Mouse (Mus musculus) spleen, postnatal 36 days (tissue): ENCODE measurements around the gene Hist1h2ae.
"Not testable (repeated sequence)": the region's sequence is repeated elsewhere in the genome, so short reads cannot be mapped to it uniquely, and the experiment has no call there.

ENCODE experiments used
- DNase-seq, 2 experiments: peaks; one replicate each; pipeline ENCODE4 v3.0.0; 2022; ENCODE audit warnings: low spot score in 2 of 2, mixed read lengths in 1 of 2

The Hist1h2ae gene

DNA sequence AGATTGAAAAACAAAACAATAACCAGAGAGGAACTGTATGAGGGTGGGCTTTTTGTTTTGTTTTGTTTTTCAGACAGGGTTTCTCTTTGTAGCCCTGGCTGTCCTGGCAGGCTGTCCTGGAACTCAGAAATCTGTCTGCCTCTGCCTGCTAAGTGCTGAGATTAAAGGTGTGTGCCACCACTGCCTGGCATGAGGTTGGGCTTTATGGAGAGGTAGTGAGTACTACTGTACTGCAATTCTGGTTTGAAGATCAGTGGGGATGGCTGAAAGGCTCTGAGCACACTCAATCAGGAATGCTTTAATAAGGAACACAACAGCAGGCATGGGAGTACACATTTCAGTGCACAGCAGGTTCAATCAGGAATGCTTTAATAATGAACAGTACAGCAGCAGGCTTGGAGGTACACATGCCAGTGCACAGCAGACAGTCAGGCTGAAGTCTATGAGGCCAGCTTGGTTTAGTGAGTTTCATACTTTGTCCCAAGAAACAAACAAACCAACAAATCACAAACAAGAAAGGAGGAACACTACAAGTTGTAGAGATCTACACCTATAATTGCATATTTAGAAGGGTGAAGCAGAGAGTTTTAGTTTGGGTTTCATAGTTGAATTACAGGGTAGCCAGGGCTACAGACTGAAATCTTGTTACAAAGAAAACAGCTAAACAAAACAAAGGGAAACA is 12.5 kb upstream of the Hist1h2ae start:
- DNase-seq = no peak

DNA sequence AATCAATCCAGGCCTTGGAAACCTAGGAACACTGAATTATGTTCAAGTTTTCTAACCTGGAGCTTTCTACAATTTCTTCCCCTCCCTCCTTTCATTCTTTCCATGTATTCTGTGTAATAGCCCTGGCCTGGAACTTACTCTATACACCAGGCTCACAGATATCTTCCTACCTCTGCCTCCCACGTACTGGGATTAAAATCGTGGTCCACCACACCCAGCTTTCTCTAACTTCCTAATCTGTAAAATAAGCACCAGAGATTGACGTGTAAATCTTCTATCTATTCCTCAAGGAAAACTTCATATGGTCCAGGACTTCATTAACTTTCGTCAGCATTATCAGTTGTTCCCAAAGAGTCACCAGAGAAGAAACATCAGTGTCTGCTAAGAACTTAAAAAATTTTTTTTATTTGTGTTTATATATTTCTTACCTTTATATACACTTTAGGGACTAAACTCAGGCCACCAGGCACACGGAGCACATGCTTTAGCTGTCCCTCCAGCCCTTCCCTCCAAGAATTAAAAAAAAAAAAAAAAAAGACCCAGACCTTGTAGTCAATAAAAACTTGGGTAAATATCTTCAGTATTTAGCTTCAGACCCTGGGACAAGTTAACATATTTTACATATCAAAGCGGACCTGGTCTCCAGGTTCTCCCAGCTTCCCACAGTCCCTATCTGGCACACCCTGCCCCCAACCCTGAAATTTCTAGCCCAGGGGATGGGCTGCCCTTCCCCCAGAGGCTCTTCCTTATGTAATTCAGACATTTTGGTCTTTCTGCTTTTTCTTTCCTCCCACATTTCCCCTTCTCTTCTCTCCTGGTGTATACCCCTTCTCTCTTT is 11.4 kb upstream of the Hist1h2ae start:
- DNase-seq = no peak

DNA sequence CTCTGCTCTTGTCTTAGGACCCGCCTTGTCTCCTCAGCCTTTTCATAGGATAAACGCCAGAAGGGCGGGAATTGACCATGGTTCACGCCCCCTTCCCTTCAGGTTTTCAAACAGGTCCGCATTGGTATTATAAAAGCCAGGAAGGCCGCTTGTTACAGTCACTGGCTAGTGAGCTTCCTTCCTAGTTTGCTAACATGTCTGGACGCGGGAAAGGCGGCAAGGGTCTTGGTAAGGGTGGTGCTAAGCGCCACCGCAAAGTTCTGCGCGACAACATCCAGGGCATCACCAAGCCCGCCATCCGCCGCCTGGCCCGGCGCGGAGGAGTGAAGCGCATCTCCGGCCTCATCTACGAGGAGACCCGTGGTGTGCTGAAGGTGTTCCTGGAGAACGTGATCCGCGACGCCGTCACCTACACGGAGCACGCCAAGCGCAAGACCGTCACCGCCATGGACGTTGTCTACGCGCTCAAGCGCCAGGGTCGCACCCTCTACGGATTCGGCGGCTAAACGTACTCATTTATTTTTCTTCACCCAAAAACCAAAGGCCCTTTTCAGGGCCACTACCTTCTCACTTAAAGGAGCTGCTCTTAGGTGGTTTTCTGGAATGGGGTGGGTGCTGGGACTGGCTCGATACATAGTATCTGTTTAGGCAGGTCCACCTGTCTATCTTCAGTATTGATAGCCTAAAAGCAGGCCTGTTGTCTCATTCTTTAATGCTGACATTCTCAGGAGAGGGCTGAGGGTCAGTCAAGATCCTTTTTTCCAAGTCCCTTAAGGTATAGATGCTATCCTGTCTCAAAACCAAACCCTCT is 10.6 kb upstream of the Hist1h2ae start, which contains the start of gene Hist1h4d:
Gene Hist1h4d (plus strand): TSS at position 191 of the 811 bp plus-strand sequence.
- peak; percentile 95 to 98 for DNase-seq

DNA sequence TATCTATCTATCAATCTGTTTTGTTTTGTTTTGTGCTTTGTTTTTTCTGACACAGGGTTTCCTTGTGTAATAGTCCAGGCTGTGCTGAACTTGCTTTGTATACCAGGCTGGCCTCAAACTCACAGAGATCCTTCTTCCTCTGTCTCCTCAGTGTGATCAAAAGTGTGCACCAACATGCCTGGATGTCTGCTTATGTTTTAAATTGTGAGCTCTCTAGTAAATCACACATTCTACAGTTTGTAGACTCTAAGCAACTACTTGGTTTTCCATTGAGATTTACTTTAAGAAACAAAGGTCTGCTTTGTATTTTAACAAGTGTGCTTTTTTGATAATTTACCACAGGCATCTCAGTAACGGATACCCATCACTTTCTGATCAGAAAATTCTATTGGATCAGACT is 6.8 kb upstream of the Hist1h2ae start:
- no peak for DNase-seq

DNA sequence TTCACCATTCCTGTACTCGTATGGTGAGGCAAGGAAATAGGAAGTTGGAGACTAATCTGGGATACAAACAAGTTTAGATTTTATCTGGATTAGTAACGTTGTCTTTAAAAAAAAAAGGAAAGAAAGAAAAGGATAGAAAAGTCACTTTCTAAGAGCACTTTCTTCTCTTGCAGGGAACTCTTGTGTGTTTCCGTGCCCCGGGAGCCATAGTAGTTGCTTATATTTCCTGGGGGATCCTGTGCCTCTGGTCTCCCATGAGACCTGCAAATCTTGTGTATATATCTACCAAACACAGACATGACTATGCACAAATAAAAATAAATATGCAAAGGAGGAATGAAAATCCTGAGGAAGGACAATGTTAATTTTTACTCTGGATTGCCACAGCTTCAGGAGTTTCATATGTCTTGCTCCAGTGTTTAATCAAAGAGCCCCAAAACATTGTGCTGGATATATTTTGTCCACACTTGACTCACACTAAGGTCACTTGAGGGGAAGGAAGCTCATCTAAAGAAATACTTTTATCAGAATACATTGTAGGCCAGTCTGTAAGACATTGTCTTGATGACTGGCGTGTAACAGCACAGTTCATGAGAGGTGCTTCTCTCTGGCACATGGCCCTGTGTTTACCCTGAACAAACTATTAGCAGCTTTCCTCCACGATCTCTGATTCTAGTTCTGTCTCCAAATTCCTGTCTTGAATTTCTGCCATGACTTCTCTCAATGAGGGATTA is 6.1 kb upstream of the Hist1h2ae start:
- DNase-seq = no peak

DNA sequence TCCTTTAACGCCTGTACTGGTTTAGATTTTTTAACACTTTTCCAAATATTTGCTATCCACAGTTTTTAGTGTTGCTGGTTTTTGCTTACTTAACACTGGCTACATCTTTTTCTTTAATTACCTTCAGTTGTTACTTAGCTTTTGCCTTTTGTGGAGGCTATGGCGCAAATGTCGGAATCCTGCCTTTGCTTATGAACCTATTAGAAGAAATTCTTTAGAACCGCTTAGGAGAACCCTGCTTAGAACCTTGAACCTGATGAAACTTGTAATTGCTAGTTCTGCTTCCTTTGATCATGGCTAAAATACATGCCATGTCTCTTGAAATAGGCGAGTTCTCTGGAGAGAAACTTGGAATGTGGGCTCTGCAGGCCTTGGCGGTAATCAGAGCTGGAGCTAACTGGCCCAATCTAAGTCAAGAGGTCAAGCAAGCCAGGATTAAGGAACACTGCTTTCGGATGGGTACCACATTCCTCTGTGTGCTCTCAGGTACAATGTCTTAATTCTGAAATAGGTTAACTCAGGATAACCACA is 5.4 kb upstream of the Hist1h2ae start:
- DNase-seq = no peak

DNA sequence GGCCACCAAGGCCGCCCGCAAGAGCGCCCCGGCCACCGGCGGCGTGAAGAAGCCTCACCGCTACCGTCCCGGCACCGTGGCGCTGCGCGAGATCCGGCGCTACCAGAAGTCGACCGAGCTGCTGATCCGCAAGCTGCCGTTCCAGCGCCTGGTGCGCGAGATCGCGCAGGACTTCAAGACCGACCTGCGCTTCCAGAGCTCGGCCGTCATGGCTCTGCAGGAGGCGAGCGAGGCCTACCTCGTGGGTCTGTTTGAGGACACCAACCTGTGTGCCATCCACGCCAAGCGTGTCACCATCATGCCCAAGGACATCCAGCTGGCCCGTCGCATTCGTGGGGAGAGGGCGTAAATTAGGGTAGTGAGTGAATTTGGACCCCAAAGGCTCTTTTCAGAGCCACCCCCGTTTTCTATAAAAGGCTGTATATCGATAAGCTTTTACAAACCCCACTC is 4.9 kb upstream of the Hist1h2ae start:
- not testable (repeated sequence) for DNase-seq

DNA sequence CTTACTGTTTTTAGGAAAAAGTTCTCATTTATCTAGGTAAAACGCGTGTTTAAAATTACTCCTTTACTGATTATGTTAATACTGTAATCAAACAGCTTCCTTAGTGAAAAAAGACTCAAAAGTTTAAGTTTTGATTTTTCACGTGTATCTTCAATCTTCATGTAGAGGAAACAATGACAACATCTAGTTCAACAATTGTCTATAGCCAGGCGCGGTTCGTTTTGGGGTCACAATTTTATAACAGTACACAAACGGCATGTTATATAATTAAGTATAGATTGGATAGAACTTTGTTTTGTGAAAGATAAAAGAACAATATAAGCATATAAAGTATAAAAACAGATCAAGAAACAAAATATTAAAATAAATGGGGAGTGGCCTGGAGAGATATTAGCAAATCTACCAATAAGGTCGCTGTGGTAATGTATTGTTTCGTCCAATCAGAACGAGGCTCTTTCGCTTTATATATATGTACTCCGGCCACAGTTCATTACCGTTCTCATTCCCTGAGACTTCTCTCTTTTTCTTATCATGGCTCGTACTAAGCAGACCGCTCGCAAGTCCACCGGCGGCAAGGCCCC is 4.3 kb upstream of the Hist1h2ae start, which contains the start of gene Hist1h3d:
Gene Hist1h3d (plus strand): TSS at position 493 of the 581 bp plus-strand sequence.
- DNase-seq = peak; percentile 76 to 87

DNA sequence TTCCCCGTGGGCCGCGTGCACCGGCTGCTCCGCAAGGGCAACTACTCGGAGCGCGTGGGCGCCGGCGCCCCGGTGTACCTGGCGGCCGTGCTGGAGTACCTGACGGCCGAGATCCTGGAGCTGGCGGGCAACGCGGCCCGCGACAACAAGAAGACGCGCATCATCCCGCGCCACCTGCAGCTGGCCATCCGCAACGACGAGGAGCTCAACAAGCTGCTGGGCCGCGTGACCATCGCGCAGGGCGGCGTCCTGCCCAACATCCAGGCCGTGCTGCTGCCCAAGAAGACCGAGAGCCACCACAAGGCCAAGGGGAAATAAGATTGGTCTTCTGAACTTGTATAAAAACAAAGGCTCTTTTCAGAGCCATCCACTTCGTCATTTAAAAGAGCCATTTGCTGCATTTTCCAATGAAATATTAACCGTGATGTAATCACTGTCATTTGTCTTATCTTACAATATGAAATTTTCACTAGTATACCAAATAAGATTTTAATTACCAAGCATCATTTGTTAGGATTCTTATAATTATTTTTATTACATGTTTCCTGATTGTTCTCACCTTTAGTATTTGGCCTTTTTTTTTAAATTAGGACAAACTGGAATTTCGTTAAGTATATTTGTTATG is 3.6 kb upstream of the Hist1h2ae start:
- not testable (repeated sequence) for DNase-seq

DNA sequence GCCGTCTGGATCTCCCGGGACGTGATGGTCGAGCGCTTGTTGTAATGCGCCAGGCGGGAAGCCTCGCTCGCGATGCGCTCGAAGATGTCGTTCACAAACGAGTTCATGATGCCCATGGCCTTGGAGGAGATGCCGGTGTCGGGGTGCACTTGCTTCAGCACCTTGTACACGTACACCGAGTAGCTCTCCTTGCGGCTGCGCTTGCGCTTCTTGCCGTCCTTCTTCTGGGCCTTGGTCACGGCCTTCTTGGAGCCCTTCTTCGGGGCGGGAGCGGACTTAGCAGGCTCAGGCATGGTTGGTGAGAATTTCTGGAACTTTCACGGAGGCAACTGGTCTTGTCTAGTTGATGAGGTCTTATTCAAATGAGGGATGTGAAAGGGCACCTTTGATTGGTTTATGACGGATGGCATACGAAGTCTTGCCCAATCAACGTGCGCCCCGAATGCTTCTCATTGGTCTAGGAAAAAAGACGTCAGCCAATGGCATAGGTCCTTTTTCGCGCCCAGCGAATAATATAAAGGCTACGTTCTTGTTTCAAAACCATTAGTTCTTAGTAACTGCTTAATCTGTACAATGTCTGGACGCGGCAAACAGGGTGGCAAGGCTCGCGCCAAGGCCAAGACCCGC is 3.0 kb upstream of the Hist1h2ae start, which contains the start of the genes Hist1h2bf and Hist1h2ad:
Gene Hist1h2bf (minus strand): TSS at position 299 of the 627 bp plus-strand sequence.
Gene Hist1h2ad (plus strand): TSS at position 484 of the 627 bp plus-strand sequence.
- DNase-seq = peak; percentile 94 to 97

DNA sequence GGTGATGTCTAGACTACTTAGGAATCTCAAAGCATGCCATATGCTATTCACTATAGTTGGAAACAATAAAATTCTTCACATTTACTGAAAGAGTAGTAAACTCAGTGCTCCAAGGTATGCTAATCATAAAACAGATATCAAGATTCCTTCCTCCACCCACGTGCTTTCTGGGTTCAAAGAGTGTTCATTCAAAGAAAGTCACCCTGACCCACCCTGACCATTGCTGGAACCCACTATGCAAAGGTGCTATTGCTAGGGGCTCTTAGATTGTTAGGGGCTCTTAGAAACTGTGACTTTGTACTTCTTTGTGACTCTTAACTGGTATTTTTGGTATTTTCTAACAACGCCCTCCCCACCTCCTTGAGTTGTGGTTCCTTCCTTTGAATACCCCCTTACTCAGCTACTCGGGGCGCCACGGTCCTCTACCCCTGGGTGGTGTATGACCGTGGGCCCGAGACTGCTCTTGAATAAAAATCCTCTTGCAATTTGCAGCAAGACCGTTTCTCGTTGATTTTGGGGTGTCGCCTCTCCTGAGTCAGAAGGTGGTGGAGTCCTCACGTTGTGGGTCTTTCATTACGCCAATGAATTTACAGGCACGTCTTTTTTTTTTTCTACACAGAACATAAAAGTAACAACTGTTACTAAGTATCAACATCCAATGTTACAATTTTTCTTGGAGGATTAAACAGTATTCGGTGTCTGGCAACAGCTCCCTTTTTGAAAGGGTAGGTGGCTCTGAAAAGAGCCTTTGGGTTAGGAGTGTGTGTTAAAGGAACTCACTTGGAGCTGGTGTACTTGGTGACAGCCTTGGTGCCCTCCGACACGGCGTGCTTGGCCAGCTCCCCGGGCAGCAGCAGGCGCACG is 2.2 kb upstream of the Hist1h2ae start:
- not testable (repeated sequence) for DNase-seq

DNA sequence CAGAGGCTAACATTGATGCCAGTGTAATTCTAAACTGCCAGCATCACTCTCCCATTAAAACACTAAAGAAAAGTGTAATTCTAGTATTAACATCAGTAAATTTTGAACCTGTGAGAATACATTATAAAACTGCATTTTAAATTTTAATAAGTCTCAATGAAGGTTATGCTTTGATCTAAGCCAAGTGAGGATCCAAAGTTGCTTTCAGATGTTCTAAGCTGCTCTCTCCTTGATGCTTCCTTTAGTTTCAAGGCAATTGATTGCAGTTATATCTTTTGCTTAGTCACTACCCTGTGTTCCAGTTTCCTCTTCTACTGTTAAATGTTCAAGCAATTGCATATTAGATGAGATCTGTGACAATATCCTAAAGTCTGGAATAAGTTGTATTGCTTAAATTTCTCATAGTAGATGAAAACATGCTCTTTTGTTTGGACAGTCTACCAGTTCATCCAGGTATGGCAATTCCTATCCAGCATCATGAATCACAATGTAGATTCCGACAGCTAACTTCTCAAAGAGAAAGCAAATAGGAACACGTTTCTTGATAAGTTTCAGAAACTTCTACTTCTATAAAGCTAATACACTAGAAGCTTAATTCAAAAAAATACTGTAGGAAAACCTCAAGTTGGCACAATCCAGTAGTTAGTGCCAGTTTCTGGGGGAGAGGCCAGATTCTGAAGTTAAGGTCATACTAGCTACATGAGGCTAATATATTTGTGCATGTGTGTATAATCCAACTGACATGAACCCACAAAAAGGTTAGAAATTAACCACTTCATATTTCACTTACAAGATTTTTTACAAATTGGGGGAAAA is 1.4 kb upstream of the Hist1h2ae start:
- DNase-seq = no peak

DNA sequence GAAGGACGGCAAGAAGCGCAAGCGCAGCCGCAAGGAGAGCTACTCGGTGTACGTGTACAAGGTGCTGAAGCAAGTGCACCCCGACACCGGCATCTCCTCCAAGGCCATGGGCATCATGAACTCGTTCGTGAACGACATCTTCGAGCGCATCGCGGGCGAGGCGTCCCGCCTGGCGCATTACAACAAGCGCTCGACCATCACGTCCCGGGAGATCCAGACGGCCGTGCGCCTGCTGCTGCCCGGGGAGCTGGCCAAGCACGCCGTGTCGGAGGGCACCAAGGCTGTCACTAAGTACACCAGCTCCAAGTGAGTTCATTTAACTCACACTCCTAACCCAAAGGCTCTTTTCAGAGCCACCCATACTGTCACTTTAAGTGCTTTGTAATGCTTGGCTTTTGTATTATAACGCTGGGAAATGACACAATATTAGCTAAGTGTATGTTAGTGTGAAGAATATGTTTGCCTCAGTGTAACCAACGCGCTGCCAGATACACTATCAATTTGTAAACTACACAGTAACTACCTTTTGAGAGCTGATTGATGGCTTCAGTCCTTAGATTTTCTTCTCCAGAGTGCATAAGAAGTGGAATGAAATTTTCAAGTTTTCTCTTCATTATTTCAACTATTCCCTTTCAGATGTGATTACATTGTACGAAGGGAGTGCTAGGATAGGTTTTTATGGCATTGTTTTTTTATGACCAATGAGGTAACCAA is 641 bp upstream of the Hist1h2ae start:
- not testable (repeated sequence) for DNase-seq

DNA sequence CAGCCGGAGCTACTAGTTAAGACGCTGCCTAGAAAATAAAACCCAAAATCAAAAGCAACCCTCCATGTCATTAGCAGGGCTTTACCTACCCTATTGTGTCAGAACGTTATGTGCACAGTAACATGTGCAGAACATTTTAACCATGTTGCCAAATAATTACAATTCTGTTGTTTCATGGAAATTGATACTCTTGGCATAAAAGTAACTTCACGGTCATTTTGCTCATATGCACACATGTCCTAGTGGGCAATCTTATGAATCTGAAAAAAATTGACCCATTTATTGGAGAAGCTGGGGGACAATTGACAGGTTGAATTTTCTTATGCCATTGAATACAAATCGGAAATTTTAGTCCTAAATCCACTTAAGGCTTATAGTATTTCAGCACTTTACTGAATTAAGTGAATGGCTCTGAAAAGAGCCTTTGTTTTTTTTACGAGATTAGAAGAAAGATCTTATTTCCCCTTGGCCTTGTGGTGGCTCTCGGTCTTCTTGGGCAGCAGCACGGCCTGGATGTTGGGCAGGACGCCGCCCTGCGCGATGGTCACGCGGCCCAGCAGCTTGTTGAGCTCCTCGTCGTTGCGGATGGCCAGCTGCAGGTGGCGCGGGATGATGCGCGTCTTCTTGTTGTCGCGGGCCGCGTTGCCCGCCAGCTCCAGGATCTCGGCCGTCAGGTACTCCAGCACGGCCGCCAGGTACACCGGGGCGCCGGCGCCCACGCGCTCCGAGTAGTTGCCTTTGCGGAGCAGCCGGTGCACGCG is 579 bp downstream of the Hist1h2ae start:
- not testable (repeated sequence) for DNase-seq

DNA sequence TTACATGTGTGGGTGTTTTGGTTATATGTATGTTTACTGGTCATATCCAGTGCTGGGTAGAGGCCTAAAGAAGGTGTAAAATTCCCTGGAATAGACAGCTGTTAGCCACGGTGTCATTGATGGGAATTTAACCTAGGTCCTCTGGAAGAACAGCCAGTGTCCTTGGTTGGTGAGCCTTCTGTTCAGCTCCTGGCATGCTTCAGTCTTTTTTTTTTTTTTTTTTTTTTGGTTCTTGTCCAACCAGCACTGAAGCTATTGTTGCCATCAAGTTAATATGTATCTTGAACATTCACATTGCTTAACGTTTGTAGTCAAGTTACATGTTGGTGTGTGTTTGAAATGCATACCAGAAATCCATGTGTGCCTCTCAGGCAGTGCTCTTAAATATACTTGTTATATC is 6.5 kb downstream of the Hist1h2ae start:
- no peak for DNase-seq
